Mouse (Mus musculus) thymus, postnatal 4 days (tissue): ENCODE results near the gene Kif2a.
A peak's percentile ranks its signal among the peaks of the same experiment; 100 is the strongest.

Experiments used
- DNase-seq: peaks from one replicate; pipeline ENCODE4 v3.0.0; 2021

Gene Kif2a

GRCm38 (mm10) chr13:107021461-107022265, at the start of gene Kif2a:
TSS of gene Kif2a (minus strand) at chr13:107022126.
- peak; percentile 71 for DNase-seq

GRCm38 (mm10) chr13:107069061-107069460, 47.1 kb upstream of the Kif2a start:
- DNase-seq = no peak

GRCm38 (mm10) chr13:107065098-107065855, 43.4 kb upstream of the Kif2a start:
- DNase-seq = no peak

DNA sequence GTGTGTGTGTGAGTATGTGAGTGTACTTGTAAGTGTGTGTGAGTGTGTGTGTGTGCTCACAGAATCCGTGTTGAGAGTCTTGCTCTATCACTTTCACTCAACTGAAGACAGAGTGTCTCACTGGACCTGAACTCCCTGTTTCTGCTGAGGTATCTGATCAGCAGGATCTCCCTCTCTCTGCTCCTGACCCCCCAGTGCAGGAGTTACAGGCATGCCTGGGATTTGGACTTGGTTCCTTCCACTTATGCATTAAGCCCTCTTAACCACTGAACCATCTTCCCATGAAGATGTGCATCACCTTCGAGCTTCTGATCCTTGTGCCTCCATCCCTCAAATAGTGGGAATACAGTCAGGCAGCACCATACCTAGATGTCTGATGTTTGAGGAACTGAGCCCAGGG, 42.3 kb upstream of the Kif2a start:
- DNase-seq = no peak

- no peak for DNase-seq
Observed at GRCm38 (mm10) chr13:107063115-107063807, 41.3 kb upstream of the Kif2a start.

- no peak for DNase-seq
Observed at GRCm38 (mm10) chr13:107060098-107060497, 38.2 kb upstream of the Kif2a start.

DNA sequence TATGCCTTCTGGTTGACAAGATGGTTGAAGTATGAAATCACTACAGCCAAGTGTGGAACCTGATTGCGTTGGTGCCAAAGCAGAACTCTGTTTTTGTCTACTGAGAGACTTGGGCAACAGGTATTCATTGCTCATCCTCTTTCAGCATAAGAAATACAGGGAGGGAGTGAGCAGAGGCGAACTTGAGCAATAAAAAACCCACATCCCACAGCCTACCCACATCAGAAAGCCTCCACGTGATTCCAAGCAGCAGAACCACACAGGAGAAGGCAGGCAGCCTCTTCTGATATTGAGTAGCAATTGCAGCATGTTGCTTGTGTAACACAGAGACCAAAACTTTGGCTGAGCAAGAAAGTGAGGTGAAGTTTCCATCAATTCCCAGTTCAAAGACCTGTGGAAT, 37.5 kb upstream of the Kif2a start:
- peak; percentile 68 for DNase-seq

DNA sequence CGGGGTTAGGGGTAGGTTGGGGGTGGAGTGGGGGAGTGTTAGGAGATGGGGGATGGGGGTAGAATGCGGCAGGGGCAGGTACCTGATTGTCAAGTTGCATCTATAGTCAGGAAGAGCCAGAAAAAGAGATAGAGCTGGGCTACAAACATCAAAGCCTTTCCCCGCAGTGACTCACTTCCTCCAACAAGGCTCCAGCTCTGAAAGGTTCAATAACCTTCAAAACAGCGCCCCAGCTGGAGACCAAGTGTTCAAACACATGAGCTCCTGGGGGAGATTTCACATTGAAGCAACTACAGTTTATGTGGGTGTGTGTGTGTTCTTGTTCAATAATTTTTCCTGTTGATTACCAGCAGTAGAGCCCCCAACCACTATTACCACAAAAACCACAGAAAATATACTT, 34.4 kb upstream of the Kif2a start:
- DNase-seq = peak; percentile 85

GRCm38 (mm10) chr13:107054496-107054895, 32.6 kb upstream of the Kif2a start:
- no peak for DNase-seq

GRCm38 (mm10) chr13:107051342-107051741, 29.4 kb upstream of the Kif2a start:
- no peak for DNase-seq

- DNase-seq = no peak
Observed at GRCm38 (mm10) chr13:107044229-107044628, 22.3 kb upstream of the Kif2a start.

- DNase-seq = no peak
Observed at GRCm38 (mm10) chr13:107042551-107042950, 20.6 kb upstream of the Kif2a start.

DNA sequence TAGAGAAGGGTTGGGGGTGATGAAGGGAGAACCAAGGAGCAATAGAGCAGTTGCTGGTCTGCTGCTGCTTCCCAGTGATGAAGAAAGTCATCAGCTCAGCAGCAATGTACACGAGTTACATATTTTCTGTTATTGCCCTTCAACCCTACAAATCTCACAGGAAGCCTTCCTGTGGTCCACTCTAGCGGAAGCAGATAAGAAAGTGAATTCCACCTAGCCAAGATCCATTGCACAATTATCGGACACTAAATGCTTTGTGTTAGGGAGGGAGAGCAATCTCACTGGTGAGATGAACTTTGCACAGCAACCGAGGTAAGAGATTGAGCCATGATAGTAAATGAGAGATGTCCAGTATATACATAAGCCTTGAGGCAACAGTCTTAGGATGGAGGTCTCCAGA, 17.6 kb upstream of the Kif2a start:
- no peak for DNase-seq

- no peak for DNase-seq
Observed at GRCm38 (mm10) chr13:107038346-107038745, 16.4 kb upstream of the Kif2a start.

GRCm38 (mm10) chr13:107035511-107036113, 13.7 kb upstream of the Kif2a start:
- no peak for DNase-seq

DNA sequence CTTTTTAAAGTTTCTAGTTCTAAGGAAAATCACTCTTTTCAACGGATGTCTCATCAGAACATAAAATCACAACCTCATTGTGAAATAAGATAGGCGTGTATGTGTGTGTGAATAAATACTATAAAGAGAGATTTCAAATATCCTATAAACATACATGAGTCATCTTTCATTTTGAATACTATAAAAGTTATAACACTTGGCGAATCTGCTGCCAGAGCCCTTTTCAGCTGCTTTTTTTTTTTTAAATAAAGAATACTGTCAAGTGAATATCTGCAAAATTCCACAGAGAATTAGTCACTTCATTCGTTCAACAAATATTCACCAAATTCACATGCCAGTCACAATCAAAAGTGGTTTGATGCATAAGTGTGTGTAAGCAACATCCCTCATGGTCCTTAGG, 13.2 kb upstream of the Kif2a start:
- no peak for DNase-seq

DNA sequence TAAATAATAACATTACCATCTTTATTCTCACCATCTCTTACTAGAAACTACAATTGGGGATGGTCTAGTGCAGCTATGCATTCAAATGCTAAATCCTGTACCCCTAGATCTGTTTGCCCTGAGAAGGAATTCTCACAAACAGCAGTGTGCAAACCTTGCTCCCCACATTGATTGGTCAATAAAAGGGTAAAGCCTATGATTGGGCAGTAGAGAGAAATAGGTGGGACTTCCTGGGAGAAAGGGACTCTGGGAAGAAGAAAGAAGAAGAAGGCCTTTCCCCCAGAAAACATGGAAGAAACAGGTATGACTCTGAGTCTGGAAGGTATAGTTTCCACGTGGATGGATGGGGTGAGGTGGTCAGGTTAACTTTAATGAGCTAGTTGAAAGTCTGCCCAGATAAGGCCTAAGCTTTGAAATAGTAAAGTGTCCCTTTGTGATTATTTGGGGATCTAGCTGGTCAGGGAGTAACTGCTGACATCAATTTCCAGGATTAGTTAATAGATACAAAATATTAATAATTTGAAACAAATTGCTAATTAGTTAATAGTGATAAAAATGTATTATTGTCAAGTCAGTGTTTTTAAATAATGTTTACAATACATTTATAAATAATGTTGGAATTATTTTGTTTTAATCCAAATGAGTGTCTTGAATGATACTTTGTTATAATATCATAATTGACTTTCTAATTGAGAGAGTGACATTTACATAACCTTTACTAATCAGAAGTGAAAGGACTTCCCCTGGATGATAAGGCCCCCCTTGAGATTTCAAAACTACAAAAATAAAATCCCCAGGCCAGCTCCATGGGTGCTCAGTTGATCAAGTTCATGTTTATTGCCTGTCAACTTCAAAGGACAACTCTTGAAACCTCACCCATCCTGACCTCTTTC, 12.3 kb upstream of the Kif2a start:
- DNase-seq = no peak

DNA sequence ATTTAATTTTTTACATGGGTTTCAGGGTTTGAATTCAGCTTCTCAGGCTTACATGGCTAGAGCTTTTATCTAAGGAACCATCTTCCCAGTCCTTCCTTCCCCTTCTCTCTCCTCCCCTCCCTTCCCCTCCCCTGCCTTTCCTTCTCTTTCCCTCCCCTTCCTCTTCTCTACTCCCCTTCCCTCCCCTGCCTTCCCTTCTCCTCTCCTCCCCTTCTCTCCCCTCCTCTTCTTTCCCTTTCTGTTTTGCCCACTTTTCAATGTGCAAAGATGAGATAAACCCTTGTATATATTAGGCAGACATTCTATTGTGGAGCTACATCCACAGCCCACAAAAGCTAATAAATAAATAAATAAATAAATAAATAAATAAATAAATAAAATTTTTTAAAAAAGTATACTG, 9.3 kb upstream of the Kif2a start:
- DNase-seq = no peak

GRCm38 (mm10) chr13:107027218-107027617, 5.3 kb upstream of the Kif2a start:
- DNase-seq = no peak

GRCm38 (mm10) chr13:107025663-107026062, 3.7 kb upstream of the Kif2a start:
- no peak for DNase-seq

DNA sequence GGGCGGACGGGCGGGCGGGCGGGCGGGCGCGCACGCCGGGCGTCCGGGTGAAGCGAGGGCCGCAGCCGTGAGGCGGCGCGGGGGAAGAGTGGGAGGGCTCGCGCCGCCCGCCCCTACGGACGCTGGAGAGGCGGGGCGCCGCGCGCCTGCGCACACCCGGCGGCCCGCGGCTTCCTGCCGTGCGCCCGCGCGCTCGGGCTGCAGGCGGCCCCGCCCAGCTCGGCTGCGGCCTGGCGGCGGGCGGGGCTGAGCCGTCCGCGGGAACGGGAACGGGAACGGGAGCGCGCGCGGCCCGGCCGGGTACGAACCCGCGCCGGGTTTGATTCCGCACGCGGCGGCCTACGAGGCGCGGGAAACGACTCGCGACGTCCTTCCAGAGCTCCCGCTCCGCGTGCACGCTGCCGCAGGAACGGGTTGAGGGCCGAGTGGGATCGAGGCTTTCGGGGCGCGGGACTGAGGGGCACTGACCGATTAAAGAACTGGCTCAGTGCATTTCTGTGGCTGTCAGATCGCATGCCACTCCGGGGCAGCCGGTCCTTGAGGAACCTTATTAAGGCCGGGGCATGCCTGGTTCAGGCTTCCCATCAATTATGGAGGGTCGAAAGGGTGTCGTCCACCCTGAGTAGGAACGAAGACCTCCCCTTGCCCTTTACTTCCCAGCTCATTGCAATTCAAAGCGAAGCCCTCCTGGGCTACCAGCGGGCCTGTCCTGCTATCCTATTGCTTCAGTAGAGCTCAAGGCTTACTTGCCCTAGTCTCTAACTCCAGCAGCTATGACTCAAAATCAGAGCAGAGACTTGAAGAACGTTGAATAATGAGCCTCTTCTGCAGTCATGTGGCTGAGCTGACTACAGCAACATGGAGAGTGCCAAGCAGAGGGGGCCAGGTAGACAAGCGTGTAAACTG, 593 bp upstream of the Kif2a start:
- peak; percentile 88 for DNase-seq
